Mouse (Mus musculus): ENCODE results near the gene Slc12a7. TPM values are rescaled to one million over a fixed set of nuclear protein-coding genes. Genes with fewer than 3 reads are reported as not detected.
"Not testable (repeated sequence)": the region's sequence is repeated elsewhere in the genome, so short reads cannot be mapped to it uniquely, and the experiment has no call there.

Slc12a7 gene
- polyA plus RNA-seq, 1 experiment from 2014 or later: 32.7 TPM

DNA sequence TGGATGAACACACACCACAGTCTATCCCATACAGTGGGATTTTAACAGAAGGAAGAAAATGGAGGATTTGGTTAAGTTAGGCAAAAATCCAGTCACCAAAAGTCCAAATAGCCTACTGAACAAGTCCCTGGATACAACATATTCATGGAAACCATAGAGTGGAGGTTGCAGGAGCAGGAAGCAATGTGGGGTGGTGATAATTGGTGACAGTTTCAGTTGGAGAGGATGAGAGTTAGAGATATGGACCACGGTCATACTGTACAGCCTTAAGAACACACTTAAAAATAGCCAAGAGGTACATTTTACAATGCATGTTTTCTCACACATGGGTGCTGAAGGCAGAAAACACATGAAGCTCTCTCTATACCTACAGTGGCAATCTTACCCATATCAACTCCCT is 37.9 kb upstream of the Slc12a7 start:
- no peaks in the 10 kb centered on the region for H3K4me1 ChIP-seq (ENCODE audit: control insufficient read depth, insufficient read depth, low read length)

DNA sequence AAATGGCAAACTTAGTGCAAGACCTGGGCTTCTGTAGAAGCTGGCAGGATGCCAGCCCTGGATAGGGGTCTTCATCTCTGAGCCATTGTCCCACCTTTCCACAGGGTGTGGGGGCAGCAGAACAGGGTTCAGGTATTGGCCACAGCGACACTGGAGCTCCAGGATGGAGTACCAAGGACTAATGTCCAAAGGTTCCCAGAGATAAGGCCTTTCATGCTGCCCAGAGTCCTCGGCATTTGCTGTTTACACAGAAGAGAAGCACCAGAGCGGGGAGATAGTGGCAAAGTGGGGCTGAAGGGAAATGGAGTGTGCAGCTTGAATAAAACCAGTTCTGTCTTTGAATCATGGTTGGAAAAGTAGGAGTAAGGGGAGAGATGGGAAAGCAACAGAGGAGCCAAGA is 36.4 kb upstream of the Slc12a7 start:
- Histone ChIP-seq H3K36me3 (ENCODE audit: control insufficient read depth, insufficient read depth, low read length) (no peaks in the 10 kb centered on the region), H3K9me3 (replicated peaks; ENCODE audit: control insufficient read depth, low read length) (no peaks in the 10 kb centered on the region), H3K4me2 (no peak overlapping the region), H3K9ac (ENCODE audit: low read depth, low read length) (no peak overlapping the region), H3K27ac (ENCODE audit: low read depth, low read length) (no peak overlapping the region), H3K4me3 (ENCODE audit: low read depth, low read length) (no peak overlapping the region), H3K27me3 (ENCODE audit: control insufficient read depth, insufficient read depth, low read length) (no peaks in the 10 kb centered on the region), H3K4me1 (ENCODE audit: control insufficient read depth, insufficient read depth, low read length) (no peaks in the 10 kb centered on the region)
- no peak for ATAC-seq (replicated peaks; ENCODE audit: insufficient number of reproducible peaks, low FRiP score, low TSS enrichment)
- WGBS (ENCODE audit: insufficient replicate concordance): 50% methylated on average over 3 of the region's 3 CpGs

More for the DNA sequence above, 37.9 kb upstream of the Slc12a7 start:
- Histone ChIP-seq H3K4me3 (ENCODE audit: low read depth, low read length) (no peak overlapping the region), H3K9ac (ENCODE audit: low read depth, low read length) (no peak overlapping the region), H3K27ac (ENCODE audit: low read depth, low read length) (no peak overlapping the region), H3K9me3 (replicated peaks; ENCODE audit: control insufficient read depth, low read length) (no peaks in the 10 kb centered on the region), H3K4me2 (no peak overlapping the region), H3K27me3 (ENCODE audit: control insufficient read depth, insufficient read depth, low read length) (no peaks in the 10 kb centered on the region), H3K36me3 (ENCODE audit: control insufficient read depth, insufficient read depth, low read length) (no peaks in the 10 kb centered on the region)
- 54% methylated on average over 1 of the region's 1 CpGs for WGBS (ENCODE audit: insufficient replicate concordance)
- no peak for ATAC-seq (replicated peaks; ENCODE audit: insufficient number of reproducible peaks, low FRiP score, low TSS enrichment)

DNA sequence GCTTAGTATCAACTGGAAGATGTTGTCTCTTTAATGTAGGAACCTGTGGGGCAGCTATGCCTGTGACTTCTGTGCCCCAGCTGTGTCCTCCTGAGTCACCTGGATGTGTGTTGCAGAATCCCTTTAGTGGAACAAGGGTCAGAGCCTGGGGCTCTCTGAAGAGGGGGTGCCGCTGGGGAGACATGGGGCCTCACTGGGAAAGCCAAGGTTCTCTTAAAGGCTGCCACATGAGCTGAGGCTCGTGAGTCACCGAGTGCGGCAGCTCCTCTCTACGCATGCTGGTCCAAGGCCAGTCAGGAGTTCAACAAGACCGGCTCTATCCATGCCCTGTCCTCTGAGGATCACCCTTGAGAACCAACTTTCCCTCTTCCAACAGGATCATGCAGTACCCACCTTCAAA is 33.2 kb upstream of the Slc12a7 start:
- Histone ChIP-seq H3K4me1 (ENCODE audit: control insufficient read depth, insufficient read depth, low read length) (no peaks in the 10 kb centered on the region), H3K4me3 (ENCODE audit: low read depth, low read length) (no peak overlapping the region), H3K27ac (ENCODE audit: low read depth, low read length) (no peak overlapping the region), H3K27me3 (ENCODE audit: control insufficient read depth, insufficient read depth, low read length) (no peaks in the 10 kb centered on the region), H3K36me3 (ENCODE audit: control insufficient read depth, insufficient read depth, low read length) (no peaks in the 10 kb centered on the region), H3K4me2 (no peak overlapping the region), H3K9me3 (replicated peaks; ENCODE audit: control insufficient read depth, low read length) (no peaks in the 10 kb centered on the region), H3K9ac (ENCODE audit: low read depth, low read length) (no peak overlapping the region)
- ATAC-seq (replicated peaks; ENCODE audit: insufficient number of reproducible peaks, low FRiP score, low TSS enrichment): no peak
- 88% methylated on average over 6 of the region's 6 CpGs for WGBS (ENCODE audit: insufficient replicate concordance)

- H3K4me1 ChIP-seq (ENCODE audit: control insufficient read depth, insufficient read depth, low read length): no peaks in the 10 kb centered on the region
- H3K9ac ChIP-seq (ENCODE audit: low read depth, low read length): no peak overlapping the region
- H3K4me3 ChIP-seq (ENCODE audit: low read depth, low read length): no peak overlapping the region
- H3K4me2 ChIP-seq: no peak overlapping the region
- H3K27me3 ChIP-seq (ENCODE audit: control insufficient read depth, insufficient read depth, low read length): no peaks in the 10 kb centered on the region
- no peaks in the 10 kb centered on the region for H3K36me3 ChIP-seq (ENCODE audit: control insufficient read depth, insufficient read depth, low read length)
- H3K27ac ChIP-seq (ENCODE audit: low read depth, low read length): no peak overlapping the region
- ATAC-seq (replicated peaks; ENCODE audit: insufficient number of reproducible peaks, low FRiP score, low TSS enrichment): no peak
- no peaks in the 10 kb centered on the region for H3K9me3 ChIP-seq (replicated peaks; ENCODE audit: control insufficient read depth, low read length)
- 84% methylated on average over 12 of the region's 12 CpGs for WGBS (ENCODE audit: insufficient replicate concordance)
These were observed 32.3 kb upstream of the Slc12a7 start for GRCm38 (mm10) chr13:73700554-73700953.

DNA sequence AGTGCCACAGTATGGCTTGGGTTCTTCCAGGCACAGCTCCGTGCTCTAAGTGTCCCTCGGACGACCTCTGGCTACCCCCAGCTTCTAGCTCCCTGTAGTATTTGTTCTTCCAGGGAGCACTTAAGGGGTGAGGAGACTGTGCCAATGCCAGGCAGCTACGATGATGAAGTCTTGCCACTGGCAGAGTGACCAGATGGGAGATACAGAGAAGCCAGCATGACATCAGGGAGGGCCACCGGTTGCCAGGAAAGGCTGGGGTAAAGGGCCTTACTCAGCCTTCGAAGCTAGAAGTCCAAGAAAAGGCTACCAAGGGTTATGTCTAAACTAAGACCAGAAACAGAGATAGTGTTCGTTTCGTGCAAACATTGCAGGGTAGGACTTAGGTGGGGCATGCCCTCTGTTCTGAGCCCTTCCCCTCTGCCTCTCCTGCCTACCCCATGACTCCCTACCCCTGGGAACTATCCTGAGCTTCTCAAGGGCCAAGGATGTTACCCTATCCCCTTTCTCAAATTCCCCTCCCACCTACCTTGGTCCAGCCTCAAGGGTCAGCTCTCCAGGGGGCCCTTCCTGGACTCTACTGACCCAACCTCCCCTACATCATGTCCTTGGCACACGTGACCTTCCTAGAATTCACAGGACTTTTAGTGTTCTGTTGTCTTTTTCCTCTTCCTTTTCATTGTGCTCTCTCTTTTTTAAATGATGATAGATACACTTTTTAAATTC is 31.6 kb upstream of the Slc12a7 start:
- no peaks in the 10 kb centered on the region for H3K36me3 ChIP-seq (ENCODE audit: control insufficient read depth, insufficient read depth, low read length)
- H3K4me3 ChIP-seq (ENCODE audit: low read depth, low read length): no peak overlapping the region
- no peak for ATAC-seq (replicated peaks; ENCODE audit: insufficient number of reproducible peaks, low FRiP score, low TSS enrichment)
- H3K9ac ChIP-seq (ENCODE audit: low read depth, low read length): no peak overlapping the region
- H3K4me2 ChIP-seq: no peak overlapping the region
- no peaks in the 10 kb centered on the region for H3K27me3 ChIP-seq (ENCODE audit: control insufficient read depth, insufficient read depth, low read length)
- H3K27ac ChIP-seq (ENCODE audit: low read depth, low read length): no peak overlapping the region
- H3K4me1 ChIP-seq (ENCODE audit: control insufficient read depth, insufficient read depth, low read length): no peaks in the 10 kb centered on the region
- 73% methylated on average over 9 of the region's 9 CpGs for WGBS (ENCODE audit: insufficient replicate concordance)
- no peaks in the 10 kb centered on the region for H3K9me3 ChIP-seq (replicated peaks; ENCODE audit: control insufficient read depth, low read length)

DNA sequence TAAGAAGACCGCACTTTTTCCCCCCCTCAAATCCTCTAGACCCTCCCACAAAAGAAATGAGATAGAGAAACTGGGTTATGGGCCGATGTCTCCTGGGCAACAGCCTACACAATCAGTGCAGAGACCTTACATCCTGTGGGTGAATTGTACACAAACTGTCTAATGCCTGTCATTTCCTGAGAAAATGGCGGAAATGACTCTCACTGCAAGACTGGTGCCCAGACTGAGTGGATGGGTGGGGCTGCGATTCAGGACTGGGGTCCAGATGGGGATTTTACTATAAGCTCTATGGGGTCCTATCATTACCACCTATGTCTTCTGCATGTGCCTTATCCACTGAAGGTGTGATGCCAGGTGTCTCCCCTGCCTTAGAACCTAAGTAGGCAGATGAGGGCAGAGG is 30.1 kb upstream of the Slc12a7 start:
- Histone ChIP-seq H3K36me3 (ENCODE audit: control insufficient read depth, insufficient read depth, low read length) (no peaks in the 10 kb centered on the region), H3K9me3 (replicated peaks; ENCODE audit: control insufficient read depth, low read length) (no peaks in the 10 kb centered on the region), H3K27me3 (ENCODE audit: control insufficient read depth, insufficient read depth, low read length) (no peaks in the 10 kb centered on the region), H3K9ac (ENCODE audit: low read depth, low read length) (no peak overlapping the region), H3K4me3 (ENCODE audit: low read depth, low read length) (no peak overlapping the region), H3K4me2 (no peak overlapping the region), H3K4me1 (ENCODE audit: control insufficient read depth, insufficient read depth, low read length) (no peaks in the 10 kb centered on the region), H3K27ac (ENCODE audit: low read depth, low read length) (no peak overlapping the region)
- ATAC-seq (replicated peaks; ENCODE audit: insufficient number of reproducible peaks, low FRiP score, low TSS enrichment): no peak
- 76% methylated on average over 4 of the region's 4 CpGs for WGBS (ENCODE audit: insufficient replicate concordance)

DNA sequence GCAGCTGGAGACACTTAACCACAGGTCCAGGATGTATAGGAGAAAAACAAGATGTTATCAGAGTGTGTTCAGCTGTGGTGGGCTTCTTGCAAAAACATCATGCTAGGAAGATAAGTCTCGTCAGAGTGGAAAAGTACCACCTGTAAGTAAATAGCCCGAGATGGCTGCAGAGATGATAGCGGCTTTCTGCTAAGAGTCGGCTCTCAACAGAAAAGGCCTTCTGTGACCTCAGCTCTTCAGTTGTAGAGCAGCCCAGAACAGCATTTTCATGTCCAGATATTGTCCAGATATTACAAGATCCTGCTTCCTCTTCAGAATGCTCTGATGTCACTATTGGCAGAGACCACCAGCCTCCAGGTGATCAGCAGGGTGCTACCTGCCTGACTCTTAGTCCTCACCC is 29.4 kb upstream of the Slc12a7 start:
- H3K4me2 ChIP-seq; H3K9ac ChIP-seq (ENCODE audit: low read depth, low read length); H3K4me3 ChIP-seq (ENCODE audit: low read depth, low read length); H3K9me3 ChIP-seq (replicated peaks; ENCODE audit: control insufficient read depth, low read length); H3K36me3 ChIP-seq (ENCODE audit: control insufficient read depth, insufficient read depth, low read length); H3K4me1 ChIP-seq (ENCODE audit: control insufficient read depth, insufficient read depth, low read length); H3K27me3 ChIP-seq (ENCODE audit: control insufficient read depth, insufficient read depth, low read length); H3K27ac ChIP-seq (ENCODE audit: low read depth, low read length); ATAC-seq (replicated peaks; ENCODE audit: insufficient number of reproducible peaks, low FRiP score, low TSS enrichment): not testable (repeated sequence)
- WGBS (ENCODE audit: insufficient replicate concordance): 64% methylated on average over 4 of the region's 4 CpGs

GRCm38 (mm10) chr13:73704694-73705325 is 28.1 kb upstream of the Slc12a7 start, which contains the start of gene Slc6a19:
TSS of gene Slc6a19 (minus strand) at chr13:73704865.
- Histone ChIP-seq H3K27me3 (ENCODE audit: control insufficient read depth, insufficient read depth, low read length) (no peaks in the 10 kb centered on the region), H3K9me3 (replicated peaks; ENCODE audit: control insufficient read depth, low read length) (no peaks in the 10 kb centered on the region), H3K4me2 (no peak within 1 kb of the TSS), H3K27ac (ENCODE audit: low read depth, low read length) (no peak within 1 kb of the TSS), H3K4me1 (ENCODE audit: control insufficient read depth, insufficient read depth, low read length) (no peaks in the 10 kb centered on the region), H3K4me3 (ENCODE audit: low read depth, low read length) (no peak within 1 kb of the TSS), H3K9ac (ENCODE audit: low read depth, low read length) (no peak within 1 kb of the TSS), H3K36me3 (ENCODE audit: control insufficient read depth, insufficient read depth, low read length) (no peaks in the 10 kb centered on the region)
- no peak for ATAC-seq (replicated peaks; ENCODE audit: insufficient number of reproducible peaks, low FRiP score, low TSS enrichment)
- 82% methylated on average over 7 of the region's 7 CpGs for WGBS (ENCODE audit: insufficient replicate concordance)

GRCm38 (mm10) chr13:73709491-73709890 is 23.4 kb upstream of the Slc12a7 start:
- WGBS (ENCODE audit: insufficient replicate concordance): 66% methylated on average over 6 of the region's 6 CpGs
- Histone ChIP-seq H3K27me3 (ENCODE audit: control insufficient read depth, insufficient read depth, low read length) (no peaks in the 10 kb centered on the region), H3K27ac (ENCODE audit: low read depth, low read length) (no peak overlapping the region), H3K9me3 (replicated peaks; ENCODE audit: control insufficient read depth, low read length) (no peaks in the 10 kb centered on the region), H3K4me2 (no peak overlapping the region), H3K4me1 (ENCODE audit: control insufficient read depth, insufficient read depth, low read length) (no peaks in the 10 kb centered on the region), H3K4me3 (ENCODE audit: low read depth, low read length) (no peak overlapping the region), H3K36me3 (ENCODE audit: control insufficient read depth, insufficient read depth, low read length) (no peaks in the 10 kb centered on the region), H3K9ac (ENCODE audit: low read depth, low read length) (no peak overlapping the region)
- no peak for ATAC-seq (replicated peaks; ENCODE audit: insufficient number of reproducible peaks, low FRiP score, low TSS enrichment)
